Mouse (Mus musculus): Measurements from ENCODE around the gene Tardbp. TPM values are rescaled to one million over a fixed set of nuclear protein-coding genes. Genes with fewer than 3 reads are reported as not detected.

The Tardbp gene
- 216 TPM for polyA plus RNA-seq (2021)

DNA sequence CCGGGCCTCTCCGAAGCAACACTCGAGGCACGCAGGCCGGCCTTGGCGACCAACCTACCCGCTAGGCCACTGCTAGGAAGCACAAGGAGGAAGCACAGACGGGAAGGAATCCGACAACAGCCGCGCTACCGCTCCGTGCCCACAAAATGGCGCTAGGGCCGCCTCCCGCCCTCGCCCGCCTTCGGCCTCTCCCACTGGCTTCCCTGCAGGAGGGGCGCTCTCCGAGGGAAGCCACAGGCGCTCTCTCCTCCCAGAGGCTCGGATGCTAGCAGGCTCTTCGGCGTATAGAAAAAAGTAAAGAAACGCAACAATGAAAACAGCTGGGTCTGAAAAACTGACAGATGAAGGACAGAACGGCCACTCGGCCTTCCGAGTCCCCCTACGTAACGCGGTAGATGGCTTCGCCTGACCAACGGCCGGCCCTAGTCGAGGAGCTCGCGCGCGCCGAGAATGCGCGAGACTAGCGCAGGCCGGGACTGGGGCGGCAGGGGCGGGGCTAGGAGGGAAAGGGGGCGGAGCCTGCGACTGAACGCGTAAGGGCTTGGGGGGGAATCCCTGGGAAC, at the start of gene Tardbp:
Gene Tardbp (minus strand): TSS at position 397 of the 563 bp plus-strand sequence.
- in situ Hi-C loops (cut with MboI; ENCODE audit: low pct_unique_long_range_greater_than_20kb): no loop called here
- POLR2A ChIA-PET: no interaction called here
- DNase-seq (ENCODE audit: low read depth, low spot score) (peak; percentile 55), ATAC-seq (peak; percentile 88)
- no peaks in the 10 kb centered on the region for H3K27me3 ChIP-seq
- TF ChIP-seq CTCF (IDR thresholded peaks at IDR 0.05): no peak
- CTCF ChIA-PET: interaction anchor here (0.6 kb wide), 1 partner anchor 19 kb away, joined by 3 read pairs; no protein-coding TSS in a partner anchor

DNA sequence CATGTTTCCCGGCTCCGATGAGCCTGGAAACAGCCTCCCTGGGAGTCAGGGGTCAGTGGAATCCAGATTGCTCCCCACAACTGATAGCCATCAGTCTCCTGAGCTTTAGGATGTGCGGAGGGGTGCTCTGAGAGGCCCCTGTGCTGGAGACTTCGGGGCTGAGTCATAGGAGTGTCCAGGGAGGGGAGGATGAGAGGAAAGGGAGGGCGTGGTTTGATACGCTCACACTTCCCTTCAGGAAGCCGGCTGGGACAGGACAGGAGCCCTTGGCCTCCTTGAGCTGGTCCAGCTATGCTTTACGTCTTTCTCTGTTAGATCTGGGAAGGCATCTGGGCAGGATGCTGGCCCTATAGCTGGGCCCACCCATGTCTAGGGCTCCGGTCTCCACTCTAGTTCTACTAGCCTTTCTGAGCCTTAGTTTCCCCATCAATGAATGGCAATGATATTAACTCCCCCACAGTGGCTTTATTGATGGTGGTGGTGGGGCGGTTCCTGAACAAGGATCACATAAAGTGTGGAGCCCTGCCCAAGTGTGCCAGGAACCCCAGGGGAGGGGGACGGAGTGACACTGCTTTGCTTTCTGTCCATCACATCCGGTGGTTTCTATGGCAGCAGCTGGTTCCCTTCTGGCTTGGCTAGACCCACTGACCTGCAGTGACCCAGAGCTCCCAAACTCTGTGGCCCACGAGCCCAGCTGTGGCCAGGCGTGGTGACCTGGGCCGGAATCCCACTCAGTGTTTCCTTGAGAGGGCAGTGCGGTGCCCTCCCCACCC, 49.6 kb upstream of the Tardbp start:
- CTCF ChIA-PET: interaction anchor here (0.9 to 1.2 kb wide), 2 partner anchors 26 to 371 kb away, joined by 3 read pairs; no protein-coding TSS in a partner anchor
- DNase-seq (ENCODE audit: low read depth, low spot score) (no peak), ATAC-seq (no peak)
- POLR2A ChIA-PET: no interaction called here
- in situ Hi-C loops (cut with MboI; ENCODE audit: low pct_unique_long_range_greater_than_20kb): no loop called here
- TF ChIP-seq CTCF (IDR thresholded peaks at IDR 0.05): no peak
- no peaks in the 10 kb centered on the region for H3K27me3 ChIP-seq

DNA sequence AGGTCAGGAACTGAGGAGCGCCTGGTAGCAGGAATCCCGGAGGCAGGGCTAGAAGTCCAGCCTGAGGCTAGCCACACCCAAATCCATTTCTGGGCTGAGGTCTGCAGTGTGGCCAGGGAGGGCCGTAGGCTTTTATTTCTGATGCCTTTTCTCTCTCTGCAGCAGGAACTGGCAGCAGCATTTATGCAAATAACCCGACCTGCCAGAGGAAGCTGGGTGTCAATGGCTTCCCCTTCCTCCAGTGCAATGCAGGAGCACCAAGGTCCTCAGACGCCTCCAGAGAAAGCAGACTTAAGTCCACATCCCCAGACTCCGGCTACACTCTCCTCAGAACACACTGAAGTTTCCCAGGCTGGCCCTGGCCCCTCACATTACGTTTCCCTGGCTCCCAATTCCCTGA, 48.2 kb upstream of the Tardbp start:
- TF ChIP-seq CTCF (IDR thresholded peaks at IDR 0.05): no peak
- DNase-seq (ENCODE audit: low read depth, low spot score) (no peak), ATAC-seq (no peak)
- ChIA-PET POLR2A (interaction anchor here (0.5 kb wide), 1 partner anchor 18 kb away, joined by 3 read pairs; no protein-coding TSS in a partner anchor), CTCF (no interaction called here)
- in situ Hi-C loops (cut with MboI; ENCODE audit: low pct_unique_long_range_greater_than_20kb): no loop called here
- no peaks in the 10 kb centered on the region for H3K27me3 ChIP-seq

DNA sequence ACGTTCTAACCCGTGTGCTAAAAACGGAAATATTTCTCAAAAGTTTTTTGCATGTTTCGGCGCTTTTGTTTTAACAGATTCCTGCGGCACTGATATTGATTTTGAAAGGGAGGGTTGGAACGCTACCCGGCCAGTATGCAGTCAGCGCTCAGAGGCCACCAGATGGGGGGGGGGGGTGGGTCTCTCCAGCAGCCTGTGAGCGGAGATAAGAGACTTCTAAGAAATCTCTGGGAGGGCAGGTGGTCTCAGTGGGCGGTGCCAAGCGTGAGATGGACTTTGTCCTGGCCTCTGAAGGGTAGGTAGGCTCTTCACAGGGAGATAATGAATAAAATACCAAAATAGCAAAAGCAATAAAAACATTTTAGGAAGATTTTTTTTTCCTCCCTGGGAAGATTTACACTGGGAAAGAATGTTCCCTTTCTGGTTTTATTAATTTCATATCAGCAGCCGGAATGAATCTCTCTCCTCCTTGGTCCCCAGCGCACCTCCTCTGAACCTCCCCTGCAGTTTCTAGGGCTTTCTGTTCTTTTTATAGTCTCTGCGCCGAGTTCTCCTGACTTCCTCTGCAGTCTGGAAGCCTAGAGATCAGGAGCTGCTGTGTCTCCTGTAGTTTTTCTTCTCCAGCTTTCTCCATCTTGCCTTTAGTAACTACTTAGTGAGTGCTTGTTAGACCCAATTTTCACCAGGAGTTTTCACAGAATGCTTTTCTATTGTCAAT, 44.6 kb upstream of the Tardbp start:
- no peaks in the 10 kb centered on the region for H3K27me3 ChIP-seq
- ATAC-seq: no peak
- no peak for DNase-seq (ENCODE audit: low read depth, low spot score)
- CTCF ChIA-PET: no interaction called here
- POLR2A ChIA-PET: no interaction called here
- no peak for TF ChIP-seq CTCF (IDR thresholded peaks at IDR 0.05)
- in situ Hi-C loops (cut with MboI; ENCODE audit: low pct_unique_long_range_greater_than_20kb): no loop called here

DNA sequence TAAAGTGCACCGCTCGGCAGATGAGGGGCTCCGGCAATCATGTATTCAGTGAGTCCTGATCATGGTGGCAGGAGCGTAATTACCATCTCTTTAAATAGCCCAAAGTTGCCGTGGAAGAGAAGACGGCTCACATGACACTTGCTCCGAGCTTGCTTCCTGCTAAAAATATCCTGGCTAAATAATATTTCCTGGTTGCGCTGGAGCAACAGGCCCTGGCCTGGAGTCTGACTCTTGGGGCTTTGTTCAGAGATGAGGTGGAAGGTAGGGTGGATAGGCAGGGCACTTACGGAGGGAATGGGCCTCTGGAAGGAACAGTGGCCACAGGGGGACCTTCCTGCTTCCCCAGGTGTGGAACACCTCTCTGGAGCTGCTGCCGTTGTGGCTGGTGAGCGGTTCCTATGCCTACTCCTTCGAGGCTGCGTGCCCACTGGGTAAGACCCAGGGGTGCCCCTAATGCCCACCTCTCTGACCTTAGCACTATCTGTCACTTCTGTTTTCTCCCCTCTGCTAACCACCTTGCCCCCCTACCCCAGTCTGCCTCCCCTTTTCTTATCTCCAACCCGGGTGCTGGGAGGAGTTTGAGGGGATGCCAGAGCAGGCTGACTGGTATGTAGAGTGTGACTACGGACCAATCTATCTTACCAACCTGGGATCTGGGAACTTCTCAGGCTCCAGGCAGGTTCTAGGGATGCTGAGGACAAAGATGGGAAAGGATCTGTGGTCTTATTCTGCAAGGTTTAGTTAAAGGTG, 40.4 kb upstream of the Tardbp start:
- CTCF ChIA-PET: no interaction called here
- in situ Hi-C loops (cut with MboI; ENCODE audit: low pct_unique_long_range_greater_than_20kb): no loop called here
- no peak for TF ChIP-seq CTCF (IDR thresholded peaks at IDR 0.05)
- ATAC-seq (no peak), DNase-seq (ENCODE audit: low read depth, low spot score) (no peak)
- POLR2A ChIA-PET: no interaction called here
- no peaks in the 10 kb centered on the region for H3K27me3 ChIP-seq

DNA sequence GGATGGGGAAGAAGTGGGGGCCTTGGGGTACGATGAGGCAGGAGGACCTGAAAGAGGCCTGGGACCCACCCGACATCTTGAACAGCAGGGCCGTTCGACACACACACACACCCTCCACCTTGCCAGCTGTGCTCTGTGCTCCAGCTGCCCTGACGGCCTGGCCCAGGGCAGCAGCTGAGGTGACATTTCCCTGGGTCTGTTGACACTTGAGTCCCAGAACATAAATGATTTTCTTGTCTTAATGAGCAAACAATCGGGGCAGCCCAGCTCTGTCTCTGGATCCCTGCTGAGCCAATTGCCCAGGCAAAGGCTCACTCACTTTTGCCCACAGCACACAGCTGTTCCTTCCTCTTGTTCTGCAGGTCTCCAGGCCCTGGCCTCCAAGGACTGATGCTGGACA, 37.2 kb upstream of the Tardbp start:
- TF ChIP-seq CTCF (IDR thresholded peaks at IDR 0.05): no peak
- POLR2A ChIA-PET: no interaction called here
- DNase-seq (ENCODE audit: low read depth, low spot score) (no peak), ATAC-seq (no peak)
- CTCF ChIA-PET: no interaction called here
- H3K27me3 ChIP-seq: no peaks in the 10 kb centered on the region
- in situ Hi-C loops (cut with MboI; ENCODE audit: low pct_unique_long_range_greater_than_20kb): no loop called here

DNA sequence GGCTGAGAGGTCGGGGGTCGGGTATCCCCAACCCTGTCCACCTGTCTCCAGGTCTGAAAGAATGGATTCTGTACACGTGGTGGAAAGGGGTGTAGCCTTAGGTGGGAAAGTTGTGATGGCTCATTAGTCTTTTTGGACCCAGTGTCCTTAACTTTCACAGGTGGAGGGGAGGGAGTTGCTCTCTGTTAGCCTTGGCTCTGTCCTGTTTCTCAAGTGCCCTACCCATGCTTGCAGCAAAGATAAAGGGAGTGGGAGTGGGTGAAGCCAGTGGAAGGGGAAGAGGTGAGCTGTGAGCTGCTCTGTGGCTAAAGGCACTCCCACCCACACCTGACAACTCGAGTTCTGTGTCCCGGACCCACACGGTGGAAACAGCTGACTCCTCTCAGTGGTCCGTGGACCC, 36.5 kb upstream of the Tardbp start:
- no peaks in the 10 kb centered on the region for H3K27me3 ChIP-seq
- TF ChIP-seq CTCF (IDR thresholded peaks at IDR 0.05): no peak
- CTCF ChIA-PET: no interaction called here
- POLR2A ChIA-PET: no interaction called here
- in situ Hi-C loops (cut with MboI; ENCODE audit: low pct_unique_long_range_greater_than_20kb): no loop called here
- DNase-seq (ENCODE audit: low read depth, low spot score): no peak
- ATAC-seq: no peak

DNA sequence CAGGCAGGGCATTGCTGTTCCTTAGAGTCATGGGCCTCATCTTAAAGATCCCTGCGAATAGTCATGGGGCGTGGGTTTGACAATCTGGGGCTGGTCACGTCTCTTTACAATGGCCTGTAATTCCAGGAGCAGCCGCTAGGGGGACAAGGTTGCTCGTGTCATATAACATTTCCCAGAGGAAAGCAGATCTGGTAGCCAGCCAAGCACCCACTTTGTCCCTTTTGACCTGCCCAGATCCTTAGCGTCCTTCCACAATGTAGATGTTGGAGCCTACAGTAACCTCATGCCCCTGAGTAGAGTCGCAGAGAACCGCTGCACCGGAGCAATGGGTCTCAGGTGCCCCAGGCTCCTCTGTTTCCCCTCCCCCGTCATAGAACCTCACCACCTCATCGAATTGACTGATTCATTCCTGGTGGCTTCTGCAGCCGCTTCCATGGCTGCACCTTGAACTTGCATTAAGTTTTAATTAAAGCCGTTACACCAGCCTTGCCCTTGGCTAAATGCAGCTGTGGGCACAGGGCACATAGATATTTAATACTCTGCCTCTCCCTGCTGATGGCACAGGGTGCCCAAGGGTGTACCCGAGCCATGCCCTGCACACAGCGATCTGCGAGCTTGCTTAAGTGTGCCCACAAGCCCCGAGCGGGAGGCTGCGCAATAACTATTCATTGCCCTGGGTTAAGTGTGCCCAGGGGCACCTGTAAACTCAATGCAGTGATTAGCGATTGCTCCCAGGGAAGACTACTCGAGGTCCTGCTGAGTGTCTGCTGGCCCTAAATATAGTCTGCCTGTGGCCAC, 35.5 kb upstream of the Tardbp start:
- no peak for DNase-seq (ENCODE audit: low read depth, low spot score)
- no peak for ATAC-seq
- in situ Hi-C loops (cut with MboI; ENCODE audit: low pct_unique_long_range_greater_than_20kb): no loop called here
- ChIA-PET CTCF (interaction anchor here (1.4 to 1.5 kb wide), 2 partner anchors 25 to 30 kb away, joined by 3 to 4 read pairs; no protein-coding TSS in a partner anchor), POLR2A (no interaction called here)
- no peaks in the 10 kb centered on the region for H3K27me3 ChIP-seq
- TF ChIP-seq CTCF (IDR thresholded peaks at IDR 0.05): no peak

DNA sequence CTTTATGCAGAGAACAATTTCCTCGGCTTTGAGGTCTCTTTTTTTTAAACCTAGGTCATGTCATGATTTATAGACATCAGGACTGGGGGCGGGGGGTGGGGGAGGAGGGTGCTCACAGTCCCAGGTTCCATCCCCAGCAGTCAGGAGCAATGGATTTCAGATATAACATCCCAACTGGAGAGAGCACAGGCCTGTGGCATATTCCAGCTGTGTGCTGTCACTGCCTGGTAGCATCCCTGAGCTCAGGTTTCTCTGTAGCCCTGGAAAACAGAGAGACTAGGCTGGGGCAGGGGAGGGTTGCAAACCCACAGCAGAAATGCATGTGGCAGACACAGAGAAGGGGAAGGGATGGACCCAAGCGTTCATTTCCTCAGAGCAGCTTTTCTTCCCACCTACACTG, 33.4 kb upstream of the Tardbp start:
- TF ChIP-seq CTCF (IDR thresholded peaks at IDR 0.05): no peak
- no peaks in the 10 kb centered on the region for H3K27me3 ChIP-seq
- POLR2A ChIA-PET: interaction anchor here (0.6 kb wide), 1 partner anchor 13 kb away, joined by 3 read pairs; no protein-coding TSS in a partner anchor
- DNase-seq (ENCODE audit: low read depth, low spot score) (no peak), ATAC-seq (no peak)
- in situ Hi-C loops (cut with MboI; ENCODE audit: low pct_unique_long_range_greater_than_20kb): no loop called here
- CTCF ChIA-PET: interaction anchor here (1.6 kb wide), 1 partner anchor 44 kb away, joined by 5 read pairs; no protein-coding TSS in a partner anchor

DNA sequence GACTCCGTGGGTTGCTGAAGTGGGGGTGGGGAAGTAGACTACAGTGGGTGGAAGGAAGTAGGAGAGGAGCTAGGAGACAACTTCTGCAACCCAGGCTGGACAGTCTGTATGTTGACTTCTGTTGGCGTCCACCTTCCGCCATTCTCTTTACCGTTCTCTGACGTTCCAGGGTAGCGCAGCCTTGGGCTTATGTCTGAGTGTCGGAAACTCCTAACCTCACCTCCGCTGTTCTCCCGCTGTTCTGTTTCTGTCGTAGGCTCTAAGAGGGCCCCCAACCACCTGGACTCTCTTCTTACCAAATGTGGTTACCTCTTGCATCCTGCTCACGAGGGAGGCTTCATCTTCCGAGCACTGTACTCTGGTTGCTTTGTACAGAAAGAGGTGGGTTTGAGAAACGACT, 31.0 kb upstream of the Tardbp start:
- DNase-seq (ENCODE audit: low read depth, low spot score): no peak
- in situ Hi-C loops (cut with MboI; ENCODE audit: low pct_unique_long_range_greater_than_20kb): no loop called here
- ChIA-PET POLR2A (no interaction called here), CTCF (interaction anchor here (1.1 kb wide), 1 partner anchor 14 kb away, joined by 4 read pairs; the partner anchor contains the start of gene Gm572)
- TF ChIP-seq CTCF (IDR thresholded peaks at IDR 0.05): no peak
- H3K27me3 ChIP-seq: no peaks in the 10 kb centered on the region
- ATAC-seq: no peak
